Mouse (Mus musculus) embryonic facial prominence, embryonic 14.5 days (tissue): ENCODE measurements around the gene Aldh1a1. TPM values are rescaled to one million over a fixed set of nuclear protein-coding genes. Genes with fewer than 3 reads are reported as not detected.

Source experiments
- ATAC-seq: fragments of 200-750 bp; cut with Nextera tagmentation; 2 replicates; pipeline ENCODE4 v1.8.0; 2017; ENCODE audit warnings: low read depth, moderate number of reproducible peaks, moderate TSS enrichment
- DNase-seq: peaks from one replicate; pipeline ENCODE4 v3.0.0-alpha.2; 2015; ENCODE audit warnings: low spot score
- H3K27ac ChIP-seq: fragments of 300-500 bp; sonication (generic); replicated peaks from 2 replicates; pipeline ENCODE4 v1.5.1; 2014; ENCODE audit warnings: low read depth, mild to moderate bottlenecking, low read length, moderate library complexity
- H3K27me3 ChIP-seq: fragments of 300-500 bp; sonication (generic); replicated peaks from 2 replicates; pipeline ENCODE4 v1.6.1; 2014; ENCODE audit warnings: low read length; ENCODE audit not compliant: control insufficient read depth, insufficient read depth
- H3K36me3 ChIP-seq: fragments of 300-500 bp; sonication (generic); 2 replicates; pipeline ENCODE4 v1.6.1; 2014; ENCODE audit warnings: low read length, mixed read lengths; ENCODE audit not compliant: control insufficient read depth, insufficient read depth
- H3K4me1 ChIP-seq: fragments of 300-500 bp; sonication (generic); 2 replicates; pipeline ENCODE4 v1.6.1; 2014; ENCODE audit warnings: antibody characterized with exemption, low read length; ENCODE audit not compliant: control insufficient read depth, insufficient read depth
- H3K4me2 ChIP-seq: fragments of 300-500 bp; sonication (generic); 2 replicates; pipeline ENCODE4 v1.6.1; 2014; ENCODE audit warnings: low read depth, mild to moderate bottlenecking, low read length, moderate library complexity, mixed read lengths
- H3K4me3 ChIP-seq: fragments of 300-500 bp; sonication (generic); 2 replicates; pipeline ENCODE4 v1.5.1; 2014; ENCODE audit warnings: low read depth, mild to moderate bottlenecking, low read length
- H3K9ac ChIP-seq: fragments of 300-500 bp; sonication (generic); 2 replicates; pipeline ENCODE4 v1.6.1; 2014; ENCODE audit warnings: low read depth, mild to moderate bottlenecking, low read length, moderate library complexity, mixed read lengths
- H3K9me3 ChIP-seq: fragments of 300-500 bp; sonication (generic); 2 replicates; pipeline ENCODE4 v1.6.1; 2016; ENCODE audit warnings: low read length; ENCODE audit not compliant: control insufficient read depth
- WGBS: fragments of 180-500 bp; shearing (Covaris S2); extraction: QIAGEN DNeasy Blood & Tissue Kit; methylation state at CpG from one replicate; pipeline ENCODE4 v1.1.7; 2014; 5-methylcytosine and 5-hydroxymethylcytosine counted together
- polyA plus RNA-seq: library from polyadenylated mRNA; unstranded; fragments of >200 nt; fragmentation: Nextera tagmentation; extraction: Ambion mirVana; gene quantifications from 2 replicates; pipeline ENCODE4 v1.2.1, GENCODE M21; 2014

Gene Aldh1a1
- polyA plus RNA-seq, 1 experiment from 2014 or later, result 11.1 TPM

GRCm38 (mm10) chr19:20603212-20603611, 110.7 kb downstream of the Aldh1a1 start:
- no peak for ATAC-seq
- 73% methylated on average over 1 of the region's 1 CpGs for WGBS

DNA sequence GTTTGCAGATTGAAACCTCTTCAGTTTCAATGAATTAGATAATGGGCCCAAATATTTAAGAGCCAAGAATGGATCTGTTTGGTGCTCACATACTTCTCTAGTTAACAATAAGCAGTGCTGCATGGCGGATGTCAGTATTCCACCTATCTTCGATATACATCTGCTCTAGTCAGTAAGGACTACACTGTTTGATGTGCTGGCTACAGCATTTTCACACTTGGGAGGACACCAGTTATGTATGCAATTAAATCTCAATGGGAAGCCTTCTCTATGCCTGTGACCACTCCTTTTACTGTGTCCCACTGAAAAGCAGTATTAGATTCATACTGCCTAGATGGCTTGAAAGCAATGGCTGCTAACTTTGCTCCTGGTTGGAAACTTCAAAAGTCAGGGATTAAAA, 111.4 kb downstream of the Aldh1a1 start:
- Histone ChIP-seq H3K4me3 (no peak overlapping the region), H3K36me3 (no peaks in the 10 kb centered on the region), H3K4me2 (no peak overlapping the region), H3K27ac (no peak overlapping the region), H3K27me3 (no peaks in the 10 kb centered on the region), H3K4me1 (no peaks in the 10 kb centered on the region), H3K9me3 (no peaks in the 10 kb centered on the region), H3K9ac (no peak overlapping the region)
- WGBS, result 88% methylated on average over 2 of the region's 2 CpGs
- ATAC-seq (no peak; the same call in 1 of the 2 replicates), DNase-seq (no peak)

More at GRCm38 (mm10) chr19:20603212-20603611, 110.7 kb downstream of the Aldh1a1 start:
- H3K36me3 ChIP-seq, result no peaks in the 10 kb centered on the region
- no peaks in the 10 kb centered on the region for H3K27me3 ChIP-seq
- no peaks in the 10 kb centered on the region for H3K4me1 ChIP-seq
- no peak overlapping the region for H3K9ac ChIP-seq
- no peak overlapping the region for H3K4me2 ChIP-seq
- no peak overlapping the region for H3K4me3 ChIP-seq
- DNase-seq, result no peak
- no peak overlapping the region for H3K27ac ChIP-seq
- no peaks in the 10 kb centered on the region for H3K9me3 ChIP-seq

GRCm38 (mm10) chr19:20614252-20614930, 121.9 kb downstream of the Aldh1a1 start:
- no peak overlapping the region for H3K4me2 ChIP-seq
- H3K36me3 ChIP-seq, result no peaks in the 10 kb centered on the region
- WGBS, result 66% methylated on average over 3 of the region's 3 CpGs
- no peak for ATAC-seq
- no peaks in the 10 kb centered on the region for H3K9me3 ChIP-seq
- H3K27me3 ChIP-seq, result no peaks in the 10 kb centered on the region
- no peak for DNase-seq
- no peak overlapping the region for H3K9ac ChIP-seq
- no peaks in the 10 kb centered on the region for H3K4me1 ChIP-seq
- no peak overlapping the region for H3K4me3 ChIP-seq
- no peak overlapping the region for H3K27ac ChIP-seq

GRCm38 (mm10) chr19:20622434-20622833, 129.9 kb downstream of the Aldh1a1 start:
- no peaks in the 10 kb centered on the region for H3K27me3 ChIP-seq
- no peak for ATAC-seq
- H3K4me1 ChIP-seq, result no peaks in the 10 kb centered on the region
- no peak overlapping the region for H3K27ac ChIP-seq
- no peak for DNase-seq
- no peak overlapping the region for H3K4me2 ChIP-seq
- H3K4me3 ChIP-seq, result no peak overlapping the region
- H3K36me3 ChIP-seq, result no peaks in the 10 kb centered on the region
- 68% methylated on average over 2 of the region's 2 CpGs for WGBS
- H3K9me3 ChIP-seq, result no peaks in the 10 kb centered on the region
- H3K9ac ChIP-seq, result no peak overlapping the region

DNA sequence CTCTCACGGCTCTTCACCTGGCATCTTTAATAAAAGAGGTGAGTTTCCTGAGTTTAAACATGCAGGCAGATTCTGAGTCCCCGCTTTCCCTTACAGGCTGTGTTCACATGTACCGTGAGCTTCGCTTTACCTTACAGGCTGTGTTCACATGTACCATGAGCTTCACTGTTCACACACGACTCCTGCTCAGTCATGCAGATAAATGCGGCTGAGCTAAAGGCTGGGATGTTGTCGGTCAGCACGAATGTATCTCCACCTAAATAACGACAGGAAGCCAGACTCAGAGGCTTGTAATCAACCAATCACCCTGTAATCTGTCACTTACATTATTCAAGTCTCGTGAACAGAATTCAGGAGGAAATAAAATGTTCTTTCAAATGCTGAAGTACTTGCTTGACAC, 130.9 kb downstream of the Aldh1a1 start:
- H3K4me3 ChIP-seq, result no peak overlapping the region
- H3K27me3 ChIP-seq, result no peaks in the 10 kb centered on the region
- no peak for DNase-seq
- ATAC-seq, result no peak
- H3K4me2 ChIP-seq, result no peak overlapping the region
- no peaks in the 10 kb centered on the region for H3K4me1 ChIP-seq
- H3K36me3 ChIP-seq, result no peaks in the 10 kb centered on the region
- WGBS, result 66% methylated on average over 10 of the region's 10 CpGs
- H3K27ac ChIP-seq, result no peak overlapping the region
- H3K9ac ChIP-seq, result no peak overlapping the region
- H3K9me3 ChIP-seq, result no peaks in the 10 kb centered on the region

DNA sequence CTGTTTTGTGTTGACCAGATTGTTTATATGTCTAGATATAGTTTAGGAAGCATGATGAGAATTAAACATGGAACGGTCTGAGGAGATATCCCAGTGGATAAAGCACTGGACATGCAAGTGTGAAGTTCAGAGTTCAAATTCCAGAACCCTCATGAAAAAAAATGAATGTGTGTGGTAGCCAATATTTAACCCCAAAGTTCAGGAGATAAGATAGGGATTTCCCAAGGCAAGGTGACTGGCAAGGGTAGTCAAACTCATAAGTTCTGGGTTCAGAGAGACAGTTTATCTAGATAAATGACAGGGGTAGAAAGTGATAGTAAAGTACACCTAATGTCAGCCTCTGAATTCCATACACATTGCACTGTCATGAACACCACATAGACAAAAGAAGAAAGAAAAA, 138.5 kb downstream of the Aldh1a1 start:
- Histone ChIP-seq H3K4me2 (no peak overlapping the region), H3K36me3 (no peaks in the 10 kb centered on the region), H3K4me3 (no peak overlapping the region), H3K27ac (no peak overlapping the region), H3K27me3 (no peaks in the 10 kb centered on the region), H3K9ac (no peak overlapping the region), H3K9me3 (no peaks in the 10 kb centered on the region), H3K4me1 (no peaks in the 10 kb centered on the region)
- no peak for DNase-seq
- WGBS, result 91% methylated on average over 1 of the region's 1 CpGs
- ATAC-seq, result no peak

DNA sequence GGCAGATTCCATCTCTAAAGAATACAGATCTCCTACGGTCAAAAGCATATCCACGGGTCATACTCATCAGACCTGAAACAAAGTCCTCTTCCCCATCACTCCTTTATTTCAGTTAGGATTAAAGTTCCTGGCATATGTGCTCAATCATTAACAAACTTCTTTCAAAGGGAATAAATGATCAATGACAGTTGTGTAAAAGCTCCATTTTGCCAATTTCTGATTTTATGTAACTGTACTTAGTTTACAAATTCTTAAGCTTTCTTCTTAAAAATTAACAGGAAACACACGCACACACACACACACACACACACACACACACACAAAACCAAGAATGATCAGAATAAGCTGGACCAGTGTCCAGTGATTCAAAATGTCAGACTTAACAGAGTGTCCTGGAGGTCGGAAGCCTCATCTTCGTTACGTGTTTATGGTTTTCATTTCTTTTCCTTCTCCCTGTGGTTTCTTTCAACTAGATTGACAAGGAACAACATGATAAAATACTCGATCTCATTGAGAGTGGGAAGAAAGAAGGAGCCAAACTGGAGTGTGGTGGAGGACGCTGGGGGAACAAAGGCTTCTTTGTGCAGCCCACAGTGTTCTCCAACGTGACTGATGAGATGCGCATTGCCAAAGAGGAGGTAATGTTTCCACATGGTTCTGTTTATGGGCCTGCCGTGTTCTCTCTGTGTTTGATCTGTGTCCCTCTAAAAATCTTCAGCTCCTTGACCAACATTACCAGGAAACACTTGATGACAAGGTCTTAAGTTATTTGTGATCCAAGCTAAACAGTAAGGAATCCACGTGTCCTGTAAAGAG, 141.6 kb downstream of the Aldh1a1 start:
- no peak for ATAC-seq
- H3K9ac ChIP-seq, result no peak overlapping the region

GRCm38 (mm10) chr19:20644346-20644745, 151.8 kb downstream of the Aldh1a1 start:
- Histone ChIP-seq H3K4me2 (no peak overlapping the region), H3K9ac (no peak overlapping the region), H3K9me3 (no peaks in the 10 kb centered on the region), H3K36me3 (no peaks in the 10 kb centered on the region), H3K4me3 (no peak overlapping the region), H3K27me3 (no peaks in the 10 kb centered on the region), H3K4me1 (no peaks in the 10 kb centered on the region), H3K27ac (no peak overlapping the region)
- ATAC-seq (no peak), DNase-seq (no peak)
- 74% methylated on average over 3 of the region's 3 CpGs for WGBS

More for the DNA sequence above, 141.6 kb downstream of the Aldh1a1 start:
- Histone ChIP-seq H3K4me1 (no peaks in the 10 kb centered on the region), H3K27me3 (no peaks in the 10 kb centered on the region), H3K36me3 (no peaks in the 10 kb centered on the region), H3K4me3 (no peak overlapping the region), H3K4me2 (no peak overlapping the region), H3K27ac (no peak overlapping the region), H3K9me3 (no peaks in the 10 kb centered on the region)
- DNase-seq, result peak; percentile 30
- 40% methylated on average over 12 of the region's 12 CpGs for WGBS
